Mouse (Mus musculus) kidney, adult 2 months (tissue): ENCODE data around the gene Sag.

Experiments
- CTCF ChIP-seq: fragments of 200-500 bp; conservative IDR thresholded peaks from 2 replicates; pipeline ENCODE4 v1.5.1; 2011; ENCODE audit warnings: low read depth, mild to moderate bottlenecking, control low read depth, low read length, moderate library complexity, mixed read lengths; ENCODE audit not compliant: insufficient read depth, insufficient read length
- POLR2A ChIP-seq: fragments of 200-500 bp; IDR thresholded peaks from one replicate; pipeline ENCODE4 v1.6.1; 2011; ENCODE audit warnings: low read depth, low read length, control low read depth

DNA sequence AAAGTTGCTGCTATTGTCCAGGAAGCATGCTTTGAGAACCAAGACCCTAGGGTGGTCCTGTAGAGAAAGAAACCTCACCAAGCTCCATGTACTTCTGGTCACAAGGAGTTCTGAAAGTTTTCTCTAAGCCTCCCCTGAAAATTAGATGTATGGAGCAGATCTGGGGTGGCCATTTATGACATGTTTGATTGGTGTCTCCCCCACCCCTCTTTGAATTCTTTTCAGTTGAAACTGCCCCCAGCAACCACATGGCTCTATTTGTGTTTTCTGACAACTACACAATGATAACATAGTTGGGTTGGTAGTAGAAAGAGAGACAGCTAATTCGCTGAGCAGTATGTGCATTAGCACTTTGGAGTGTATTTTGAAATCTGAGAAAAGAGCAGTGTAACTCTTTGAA, 52.0 kb downstream of the Sag start:
- TF ChIP-seq CTCF (no peak), POLR2A (no peak)
